Mouse (Mus musculus) C2C12 (cell line): ENCODE measurements around the gene Cntrob. TPM values are rescaled to one million over a fixed set of nuclear protein-coding genes. Genes with fewer than 3 reads are reported as not detected.

Experiments
- H3K27me3 ChIP-seq: one replicate; pipeline ENCODE4 v1.6.1; 2011; ENCODE audit not compliant: control insufficient read depth, insufficient read depth, insufficient read length
- H3K36me3 ChIP-seq: one replicate; pipeline ENCODE4 v1.6.1; 2011; ENCODE audit not compliant: control insufficient read depth, insufficient read depth
- H3K4me3 ChIP-seq: one replicate; pipeline ENCODE4 v1.5.1; 2011; ENCODE audit warnings: mild to moderate bottlenecking, control low read depth; ENCODE audit not compliant: poor library complexity, insufficient read depth, severe bottlenecking
- H3K79me2 ChIP-seq: one replicate; pipeline ENCODE4 v1.6.1; 2011; ENCODE audit not compliant: control insufficient read depth, insufficient read depth
- H3K79me3 ChIP-seq: one replicate; pipeline ENCODE4 v1.6.1; 2011; ENCODE audit warnings: low read depth, control low read depth
- H3ac ChIP-seq: one replicate; pipeline ENCODE3; 2011; ENCODE audit warnings: low read depth; ENCODE audit not compliant: control insufficient read depth, insufficient read length
- CEBPB ChIP-seq: IDR thresholded peaks from one replicate; pipeline ENCODE4 v1.6.1; 2011; ENCODE audit warnings: low read depth, mild to moderate bottlenecking, control low read depth, moderate library complexity
- CTCF ChIP-seq: IDR thresholded peaks from one replicate; pipeline ENCODE4 v1.5.1; 2011; ENCODE audit not compliant: control insufficient read depth, insufficient read depth, insufficient read length
- FOSL1 ChIP-seq: IDR thresholded peaks from one replicate; pipeline ENCODE4 v1.8.0; 2011; ENCODE audit warnings: mild to moderate bottlenecking, low read length; ENCODE audit not compliant: poor library complexity, insufficient read depth, severe bottlenecking
- MAX ChIP-seq: IDR thresholded peaks from one replicate; pipeline ENCODE4 v1.6.1; 2011; ENCODE audit warnings: mild to moderate bottlenecking, control low read depth
- MYOD1 ChIP-seq: IDR thresholded peaks from one replicate; pipeline ENCODE4 v1.6.1; 2011; ENCODE audit warnings: low read depth; ENCODE audit not compliant: control insufficient read depth, insufficient read length
- MYOG ChIP-seq: IDR thresholded peaks from one replicate; pipeline ENCODE4 v1.6.1; 2011; ENCODE audit not compliant: control insufficient read depth, insufficient read length; ENCODE audit errors: extremely low read depth
- USF1 ChIP-seq: IDR thresholded peaks from one replicate; pipeline ENCODE4 v1.6.1; 2011; ENCODE audit warnings: low read depth, mild to moderate bottlenecking, control low read depth, moderate library complexity
- polyA plus RNA-seq: library from polyadenylated mRNA; unstranded; fragments of >200 nt; fragmentation: generic; extraction: Trizol; gene quantifications from one replicate; pipeline ENCODE4 v1.2.1, GENCODE M21; 2012; ENCODE audit warnings: missing spikeins

Cntrob gene
- polyA plus RNA-seq, 1 experiment: 9.9 TPM

GRCm38 (mm10) chr11:69267341-69267740, 56.2 kb downstream of the Cntrob start:
- no peaks in the 10 kb centered on the region for H3K27me3 ChIP-seq
- no peaks in the 10 kb centered on the region for H3K79me2 ChIP-seq
- H3ac ChIP-seq: no peak overlapping the region
- no peaks in the 10 kb centered on the region for H3K36me3 ChIP-seq
- TF ChIP-seq CTCF: no peak
- TF ChIP-seq FOSL1: no peak
- TF ChIP-seq CEBPB: no peak
- no peak for TF ChIP-seq MYOG
- TF ChIP-seq USF1: no peak
- no peak for TF ChIP-seq MYOD1
- TF ChIP-seq MAX: no peak
- no peaks in the 10 kb centered on the region for H3K79me3 ChIP-seq
- no peak overlapping the region for H3K4me3 ChIP-seq

GRCm38 (mm10) chr11:69266253-69266652, 57.3 kb downstream of the Cntrob start:
- no peaks in the 10 kb centered on the region for H3K27me3 ChIP-seq
- H3K79me3 ChIP-seq: no peaks in the 10 kb centered on the region
- no peaks in the 10 kb centered on the region for H3K36me3 ChIP-seq
- H3K79me2 ChIP-seq: no peaks in the 10 kb centered on the region
- TF ChIP-seq USF1 (no peak), CTCF (no peak), MAX (no peak), CEBPB (no peak), FOSL1 (no peak), MYOD1 (no peak), MYOG (no peak)
- no peak overlapping the region for H3ac ChIP-seq
- H3K4me3 ChIP-seq: no peak overlapping the region

- Histone ChIP-seq H3ac (no peak overlapping the region), H3K36me3 (no peaks in the 10 kb centered on the region), H3K27me3 (no peaks in the 10 kb centered on the region), H3K4me3 (no peak overlapping the region), H3K79me2 (no peaks in the 10 kb centered on the region), H3K79me3 (no peaks in the 10 kb centered on the region)
- TF ChIP-seq MAX (no peak), CEBPB (no peak), CTCF (no peak), MYOG (no peak), MYOD1 (no peak)
Observed at GRCm38 (mm10) chr11:69265410-69265809, 58.2 kb downstream of the Cntrob start.

GRCm38 (mm10) chr11:69264276-69264675, 59.3 kb downstream of the Cntrob start:
- no peaks in the 10 kb centered on the region for H3K27me3 ChIP-seq
- H3K4me3 ChIP-seq: no peak overlapping the region
- TF ChIP-seq MAX: no peak
- TF ChIP-seq FOSL1: no peak
- TF ChIP-seq CTCF: no peak
- TF ChIP-seq MYOD1: no peak
- TF ChIP-seq MYOG: no peak
- no peak for TF ChIP-seq USF1
- TF ChIP-seq CEBPB: no peak
- H3K36me3 ChIP-seq: no peaks in the 10 kb centered on the region
- no peaks in the 10 kb centered on the region for H3K79me3 ChIP-seq
- no peaks in the 10 kb centered on the region for H3K79me2 ChIP-seq
- no peak overlapping the region for H3ac ChIP-seq

- no peaks in the 10 kb centered on the region for H3K36me3 ChIP-seq
- TF ChIP-seq FOSL1 (peak; percentile 40), MAX (peak; percentile 79), CTCF (no peak), USF1 (no peak), CEBPB (no peak), MYOD1 (no peak), MYOG (no peak)
- H3K79me2 ChIP-seq: no peaks in the 10 kb centered on the region
- no peaks in the 10 kb centered on the region for H3K27me3 ChIP-seq
- H3ac ChIP-seq: no peak overlapping the region
- no peak overlapping the region for H3K4me3 ChIP-seq
- H3K79me3 ChIP-seq: no peaks in the 10 kb centered on the region
Observed at GRCm38 (mm10) chr11:69260111-69260510, 63.5 kb downstream of the Cntrob start.

GRCm38 (mm10) chr11:69258287-69258686, 65.3 kb downstream of the Cntrob start:
- H3ac ChIP-seq: no peak overlapping the region
- no peaks in the 10 kb centered on the region for H3K36me3 ChIP-seq
- no peak overlapping the region for H3K4me3 ChIP-seq
- H3K27me3 ChIP-seq: no peaks in the 10 kb centered on the region
- no peaks in the 10 kb centered on the region for H3K79me3 ChIP-seq
- no peak for TF ChIP-seq CEBPB
- TF ChIP-seq CTCF: peak; percentile 75
- no peak for TF ChIP-seq MYOD1
- no peak for TF ChIP-seq MYOG
- H3K79me2 ChIP-seq: no peaks in the 10 kb centered on the region

GRCm38 (mm10) chr11:69257807-69258206, 65.8 kb downstream of the Cntrob start:
- H3K27me3 ChIP-seq: no peaks in the 10 kb centered on the region

More at GRCm38 (mm10) chr11:69257807-69258206, 65.8 kb downstream of the Cntrob start:
- TF ChIP-seq MYOD1 (no peak), MYOG (no peak), CEBPB (no peak), CTCF (no peak), USF1 (no peak), FOSL1 (no peak), MAX (no peak)
- Histone ChIP-seq H3ac (no peak overlapping the region), H3K79me3 (no peaks in the 10 kb centered on the region), H3K79me2 (no peaks in the 10 kb centered on the region), H3K36me3 (no peaks in the 10 kb centered on the region), H3K4me3 (no peak overlapping the region)
